Mouse (Mus musculus): ENCODE data around the gene Fam131b. TPM values are rescaled to one million over a fixed set of nuclear protein-coding genes. Genes with fewer than 3 reads are reported as not detected.
A peak's percentile ranks its signal among the peaks of the same experiment; 100 is the strongest.

Fam131b gene
- polyA plus RNA-seq, 2 experiments, result 0.29 to 2.9 TPM

DNA sequence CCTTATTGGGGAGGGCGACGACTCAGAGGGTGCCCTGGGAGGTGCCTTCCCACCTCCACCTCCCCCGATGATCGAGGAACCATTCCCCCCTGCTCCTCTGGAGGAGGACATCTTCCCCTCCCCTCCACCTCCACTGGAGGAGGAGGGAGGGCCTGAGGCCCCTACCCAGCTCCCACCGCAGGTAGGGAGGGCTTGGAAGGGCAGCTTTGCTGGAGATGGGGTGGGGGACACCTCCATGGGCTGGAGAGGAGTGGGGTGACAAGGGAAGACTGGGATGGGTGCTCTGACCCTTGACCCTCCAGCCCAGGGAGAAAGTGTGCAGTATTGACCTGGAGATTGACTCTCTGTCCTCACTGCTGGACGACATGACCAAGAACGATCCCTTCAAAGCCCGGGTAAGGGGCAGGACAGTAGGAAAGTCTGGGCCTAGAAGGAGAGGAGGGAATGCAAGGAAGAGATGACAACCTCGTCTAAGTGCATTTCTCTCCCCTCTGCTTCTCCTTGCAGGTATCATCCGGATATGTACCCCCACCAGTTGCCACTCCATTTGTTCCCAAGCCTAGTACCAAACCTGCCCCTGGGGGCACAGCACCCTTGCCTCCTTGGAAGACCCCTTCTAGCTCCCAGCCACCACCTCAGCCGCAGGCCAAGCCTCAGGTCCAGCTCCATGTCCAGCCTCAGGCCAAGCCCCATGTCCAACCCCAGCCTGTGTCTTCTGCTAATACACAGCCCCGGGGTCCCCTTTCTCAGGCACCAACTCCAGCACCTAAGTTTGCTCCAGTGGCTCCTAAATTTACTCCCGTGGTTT, 26.7 kb upstream of the Fam131b start:
- no peak for DNase-seq (ENCODE audit: low spot score)
- peaks cover 38% of the 10 kb centered on the region for H3K4me1 ChIP-seq (ENCODE audit: control insufficient read depth, insufficient read depth, low read length)
- peak overlapping the region; percentile 79 for H3K4me3 ChIP-seq (replicated peaks; ENCODE audit: low read length)
- 0 out of 2 replicates have a peak overlapping the region, but pooled peaks have one; percentile 93 for H3K27ac ChIP-seq (replicated peaks; ENCODE audit: low read depth, low read length)
- 39% methylated on average over 11 of the region's 13 CpGs for whole genome bisulfite sequencing
- H3K4me2 ChIP-seq (replicated peaks; ENCODE audit: low read depth, low read length, severe bottlenecking), result peak overlapping the region; percentile 77
- H3K36me3 ChIP-seq (ENCODE audit: control insufficient read depth, insufficient read depth, low read length), result peaks cover 32% of the 10 kb centered on the region
- H3K27me3 ChIP-seq (ENCODE audit: control insufficient read depth, insufficient read depth, low read length), result no peaks in the 10 kb centered on the region
- H3K9me3 ChIP-seq (ENCODE audit: control insufficient read depth, low read length), result no peaks in the 10 kb centered on the region
- no peak for ATAC-seq (ENCODE audit: low FRiP score, low read depth)
- H3K9ac ChIP-seq (ENCODE audit: low read depth, low read length, severe bottlenecking), result peak overlapping the region; percentile 93
- no peak for TF ChIP-seq POLR2A (IDR thresholded peaks at IDR 0.05; ENCODE audit: borderline replicate concordance, extremely low read depth, insufficient read depth, insufficient read length)

DNA sequence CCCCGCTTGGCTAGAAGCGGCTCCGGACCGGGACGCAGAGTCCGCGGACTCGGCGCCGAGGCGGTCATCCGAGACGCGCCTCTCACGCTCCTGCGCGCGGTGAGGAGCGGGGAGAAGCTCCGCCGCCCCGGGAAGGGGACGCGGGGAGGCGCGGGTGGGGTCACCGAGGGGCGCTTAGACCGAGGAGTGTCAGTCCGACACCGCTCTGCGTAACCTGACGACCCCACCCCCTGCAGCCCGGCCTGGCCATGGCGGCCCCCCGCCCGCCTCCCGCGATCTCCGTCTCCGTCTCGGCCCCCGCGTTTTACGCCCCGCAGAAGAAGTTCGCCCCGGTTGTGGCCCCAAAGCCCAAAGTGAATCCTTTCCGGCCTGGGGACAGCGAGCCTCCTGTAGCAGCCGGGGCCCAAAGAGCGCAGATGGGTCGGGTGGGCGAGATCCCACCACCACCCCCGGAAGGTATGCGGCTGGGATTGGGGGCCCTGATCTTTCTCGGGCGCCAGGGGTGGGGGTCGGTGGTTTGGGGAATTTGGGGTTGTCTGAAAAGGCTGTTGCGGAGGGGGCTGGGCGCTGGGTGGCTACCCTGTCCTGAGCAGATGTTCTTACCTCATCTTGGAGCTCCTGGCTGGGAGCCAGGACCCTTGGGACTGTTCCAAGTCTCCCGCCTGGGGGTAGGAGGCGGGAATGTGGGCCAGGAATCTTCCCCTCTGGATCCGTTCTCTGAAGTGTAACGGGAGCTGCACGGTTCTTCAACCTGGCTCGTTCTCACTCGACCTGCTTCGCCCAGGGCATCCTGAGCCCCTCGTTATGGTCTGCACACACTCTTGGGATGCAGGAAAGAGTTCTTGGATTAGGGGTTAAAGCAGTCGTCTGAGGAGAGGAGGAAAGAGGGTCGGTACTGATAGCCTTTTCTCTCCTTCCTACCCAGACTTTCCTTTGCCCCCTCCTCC, 25.9 kb upstream of the Fam131b start:
- no peaks in the 10 kb centered on the region for H3K27me3 ChIP-seq (ENCODE audit: control insufficient read depth, insufficient read depth, low read length)
- H3K9me3 ChIP-seq (ENCODE audit: control insufficient read depth, low read length), result no peaks in the 10 kb centered on the region
- H3K27ac ChIP-seq (replicated peaks; ENCODE audit: low read depth, low read length), result peak overlapping the region; percentile 93
- H3K9ac ChIP-seq (ENCODE audit: low read depth, low read length, severe bottlenecking), result peak overlapping the region; percentile 93
- WGBS, result 2% methylated on average over 47 of the region's 72 CpGs
- TF ChIP-seq POLR2A (IDR thresholded peaks at IDR 0.05; ENCODE audit: borderline replicate concordance, extremely low read depth, insufficient read depth, insufficient read length), result peak; percentile 92; the same call in 1 of the 2 replicates
- peak overlapping the region; percentile 79 for H3K4me3 ChIP-seq (replicated peaks; ENCODE audit: low read length)
- peaks cover 38% of the 10 kb centered on the region for H3K4me1 ChIP-seq (ENCODE audit: control insufficient read depth, insufficient read depth, low read length)
- ATAC-seq (ENCODE audit: low FRiP score, low read depth) (peak; percentile 29), DNase-seq (ENCODE audit: low spot score) (peak; percentile 84)
- peak overlapping the region; percentile 77 for H3K4me2 ChIP-seq (replicated peaks; ENCODE audit: low read depth, low read length, severe bottlenecking)
- H3K36me3 ChIP-seq (ENCODE audit: control insufficient read depth, insufficient read depth, low read length), result peaks cover 23% of the 10 kb centered on the region

- WGBS, result 0% methylated on average over 20 of the region's 36 CpGs
- peak; percentile 85 for ATAC-seq (ENCODE audit: low FRiP score, low read depth)
- H3K4me1 ChIP-seq (ENCODE audit: control insufficient read depth, insufficient read depth, low read length), result peaks cover 37% of the 10 kb centered on the region
- H3K4me3 ChIP-seq (replicated peaks; ENCODE audit: low read length), result peak within 1 kb of the TSS; percentile 79
- H3K9ac ChIP-seq (ENCODE audit: low read depth, low read length, severe bottlenecking), result peak within 1 kb of the TSS; percentile 93
- no peaks in the 10 kb centered on the region for H3K9me3 ChIP-seq (ENCODE audit: control insufficient read depth, low read length)
- peak within 1 kb of the TSS; percentile 77 for H3K4me2 ChIP-seq (replicated peaks; ENCODE audit: low read depth, low read length, severe bottlenecking)
- H3K27ac ChIP-seq (replicated peaks; ENCODE audit: low read depth, low read length), result peak within 1 kb of the TSS; percentile 93
- H3K27me3 ChIP-seq (ENCODE audit: control insufficient read depth, insufficient read depth, low read length), result no peaks in the 10 kb centered on the region
- peaks cover 16% of the 10 kb centered on the region for H3K36me3 ChIP-seq (ENCODE audit: control insufficient read depth, insufficient read depth, low read length)
- DNase-seq (ENCODE audit: low spot score), result peak; percentile 93
- 0 out of 2 replicates have a peak, but pooled peaks have one; percentile 63 for TF ChIP-seq POLR2A (IDR thresholded peaks at IDR 0.05; ENCODE audit: borderline replicate concordance, extremely low read depth, insufficient read depth, insufficient read length)
Observed at GRCm38 (mm10) chr6:42349426-42350020, 25.1 kb upstream of the Fam131b start, which contains the start of gene Zyx. Gene Zyx, plus strand, starts transcription at chr6:42349630.

DNA sequence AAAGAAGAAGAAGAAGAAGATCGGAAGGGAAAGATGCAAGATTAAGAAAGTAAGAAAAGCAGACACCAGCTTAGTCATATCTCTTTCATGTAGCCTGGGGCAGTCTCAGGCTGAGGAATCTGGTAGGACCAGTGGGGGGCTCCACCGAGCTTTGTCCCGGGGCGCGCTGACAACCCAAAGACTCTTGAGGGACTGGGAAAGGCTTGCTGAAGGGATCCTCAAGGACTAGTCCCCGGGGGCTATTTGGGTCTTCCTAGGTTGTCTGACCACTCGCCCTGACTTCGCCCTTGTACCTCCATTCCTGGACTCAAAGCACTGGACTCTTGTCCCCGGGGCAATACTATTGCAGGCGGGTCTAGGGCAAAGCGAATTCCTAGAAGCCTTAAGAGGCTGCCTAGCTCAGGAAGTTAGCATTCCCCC, 24.6 kb upstream of the Fam131b start:
- WGBS, result 0% methylated on average over 11 of the region's 11 CpGs
- Histone ChIP-seq H3K27ac (replicated peaks; ENCODE audit: low read depth, low read length) (peak overlapping the region; percentile 93), H3K4me3 (replicated peaks; ENCODE audit: low read length) (peak overlapping the region; percentile 79), H3K4me1 (ENCODE audit: control insufficient read depth, insufficient read depth, low read length) (peaks cover 32% of the 10 kb centered on the region), H3K27me3 (ENCODE audit: control insufficient read depth, insufficient read depth, low read length) (no peaks in the 10 kb centered on the region), H3K9me3 (ENCODE audit: control insufficient read depth, low read length) (no peaks in the 10 kb centered on the region), H3K36me3 (ENCODE audit: control insufficient read depth, insufficient read depth, low read length) (peaks cover 12% of the 10 kb centered on the region), H3K9ac (ENCODE audit: low read depth, low read length, severe bottlenecking) (peak overlapping the region; percentile 93), H3K4me2 (replicated peaks; ENCODE audit: low read depth, low read length, severe bottlenecking) (peak overlapping the region; percentile 77)
- peak; percentile 81 for DNase-seq (ENCODE audit: low spot score)
- TF ChIP-seq POLR2A (IDR thresholded peaks at IDR 0.05; ENCODE audit: borderline replicate concordance, extremely low read depth, insufficient read depth, insufficient read length), result no peak
- peak; percentile 35 for ATAC-seq (ENCODE audit: low FRiP score, low read depth)
